Mouse (Mus musculus) lung, embryonic 14.5 days (tissue): ENCODE measurements around the gene Col23a1. TPM values are rescaled to one million over a fixed set of nuclear protein-coding genes. Genes with fewer than 3 reads are reported as not detected.

ENCODE experiments used
- ATAC-seq: fragments of 200-750 bp; cut with Nextera tagmentation; 2 replicates; pipeline ENCODE4 v1.8.0; 2017; ENCODE audit warnings: mild to moderate bottlenecking, moderate TSS enrichment, moderate library complexity; ENCODE audit not compliant: insufficient read depth
- DNase-seq: peaks from one replicate; pipeline ENCODE4 v3.0.0-alpha.2; 2015
- H3K27ac ChIP-seq: fragments of 300-500 bp; sonication (generic); 2 replicates; pipeline ENCODE4 v1.5.1; 2014; ENCODE audit warnings: low read depth, mild to moderate bottlenecking, moderate library complexity
- H3K27me3 ChIP-seq: fragments of 300-500 bp; sonication (generic); 2 replicates; pipeline ENCODE4 v1.6.1; 2014; ENCODE audit warnings: low read length, control low read depth; ENCODE audit not compliant: insufficient read depth
- H3K36me3 ChIP-seq: fragments of 300-500 bp; sonication (generic); 2 replicates; pipeline ENCODE4 v1.6.1; 2014; ENCODE audit warnings: control low read depth; ENCODE audit not compliant: insufficient read depth
- H3K4me1 ChIP-seq: fragments of 300-500 bp; sonication (generic); 2 replicates; pipeline ENCODE4 v1.6.1; 2014; ENCODE audit warnings: antibody characterized with exemption, control low read depth; ENCODE audit not compliant: insufficient read depth
- H3K4me2 ChIP-seq: fragments of 300-500 bp; sonication (generic); 2 replicates; pipeline ENCODE4 v1.6.1; 2014; ENCODE audit warnings: mild to moderate bottlenecking
- H3K4me3 ChIP-seq: fragments of 300-500 bp; sonication (generic); 2 replicates; pipeline ENCODE4 v1.5.1; 2014; ENCODE audit warnings: low read depth, low read length
- H3K9ac ChIP-seq: fragments of 300-500 bp; sonication (generic); 2 replicates; pipeline ENCODE4 v1.6.1; 2014
- H3K9me3 ChIP-seq: fragments of 300-500 bp; sonication (generic); 2 replicates; pipeline ENCODE4 v1.6.1; 2016; ENCODE audit warnings: low read depth, low read length, control low read depth
- CTCF ChIP-seq: IDR thresholded peaks from 2 replicates; pipeline ENCODE4 v1.5.1; 2016; ENCODE audit warnings: antibody characterized with exemption, low read depth
- WGBS: fragments of 180-500 bp; shearing (Covaris S2); extraction: QIAGEN DNeasy Blood & Tissue Kit; methylation state at CpG from one replicate; pipeline ENCODE4 v1.1.7; 2014; 5-methylcytosine and 5-hydroxymethylcytosine counted together
- polyA plus RNA-seq: library from polyadenylated mRNA; unstranded; fragments of >200 nt; fragmentation: Nextera tagmentation; extraction: Ambion mirVana; gene quantifications from 2 replicates; pipeline ENCODE4 v1.2.1, GENCODE M21; 2014

Gene Col23a1
- polyA plus RNA-seq, 1 experiment from 2014 or later: 29.4 TPM

GRCm38 (mm10) chr11:51328387-51328942 is 38.7 kb downstream of the Col23a1 start:
- H3K27me3 ChIP-seq: no peaks in the 10 kb centered on the region
- no peak overlapping the region for H3K27ac ChIP-seq
- H3K4me2 ChIP-seq: no peak overlapping the region
- 70% methylated on average over 12 of the region's 12 CpGs for WGBS
- DNase-seq (peak; percentile 25), ATAC-seq (no peak)
- H3K4me1 ChIP-seq: peaks cover 4% of the 10 kb centered on the region; the same call in 1 of the 2 replicates
- TF ChIP-seq CTCF: no peak
- no peak overlapping the region for H3K9ac ChIP-seq
- H3K9me3 ChIP-seq: no peaks in the 10 kb centered on the region
- H3K36me3 ChIP-seq: no peaks in the 10 kb centered on the region
- H3K4me3 ChIP-seq: no peak overlapping the region

GRCm38 (mm10) chr11:51329837-51330714 is 40.4 kb downstream of the Col23a1 start:
- Histone ChIP-seq H3K27me3 (no peaks in the 10 kb centered on the region), H3K36me3 (no peaks in the 10 kb centered on the region), H3K9me3 (no peaks in the 10 kb centered on the region), H3K9ac (no peak overlapping the region), H3K4me2 (no peak overlapping the region), H3K27ac (peak overlapping the region; percentile 12; the same call in 1 of the 2 replicates), H3K4me1 (peaks cover 4% of the 10 kb centered on the region; the same call in 1 of the 2 replicates), H3K4me3 (no peak overlapping the region)
- ATAC-seq (peak; percentile 47; the same call in 1 of the 2 replicates), DNase-seq (peak; percentile 74)
- 41% methylated on average over 11 of the region's 11 CpGs for WGBS
- no peak for TF ChIP-seq CTCF

- WGBS: 66% methylated on average over 5 of the region's 5 CpGs
- H3K4me1 ChIP-seq: peaks cover 8% of the 10 kb centered on the region
- H3K4me3 ChIP-seq: no peak overlapping the region
These were observed 44.3 kb downstream of the Col23a1 start for GRCm38 (mm10) chr11:51334017-51334416.

GRCm38 (mm10) chr11:51337585-51337984 is 47.9 kb downstream of the Col23a1 start:
- H3K27me3 ChIP-seq: no peaks in the 10 kb centered on the region
- no peak overlapping the region for H3K4me2 ChIP-seq
- H3K27ac ChIP-seq: no peak overlapping the region
- DNase-seq (no peak), ATAC-seq (no peak)
- TF ChIP-seq CTCF: no peak
- no peaks in the 10 kb centered on the region for H3K36me3 ChIP-seq
- H3K4me1 ChIP-seq: peaks cover 3% of the 10 kb centered on the region; the same call in 1 of the 2 replicates
- no peak overlapping the region for H3K9ac ChIP-seq
- 84% methylated on average over 6 of the region's 6 CpGs for WGBS
- H3K9me3 ChIP-seq: no peaks in the 10 kb centered on the region
- no peak overlapping the region for H3K4me3 ChIP-seq

More at GRCm38 (mm10) chr11:51334017-51334416, 44.3 kb downstream of the Col23a1 start:
- Histone ChIP-seq H3K27me3 (no peaks in the 10 kb centered on the region), H3K4me2 (no peak overlapping the region), H3K9me3 (no peaks in the 10 kb centered on the region), H3K36me3 (no peaks in the 10 kb centered on the region), H3K9ac (no peak overlapping the region), H3K27ac (no peak overlapping the region)
- ATAC-seq (no peak), DNase-seq (no peak)
- TF ChIP-seq CTCF: no peak

GRCm38 (mm10) chr11:51338416-51338815 is 48.7 kb downstream of the Col23a1 start:
- Histone ChIP-seq H3K9ac (no peak overlapping the region), H3K27ac (no peak overlapping the region), H3K4me2 (no peak overlapping the region), H3K4me3 (no peak overlapping the region), H3K27me3 (no peaks in the 10 kb centered on the region), H3K9me3 (no peaks in the 10 kb centered on the region), H3K36me3 (no peaks in the 10 kb centered on the region), H3K4me1 (peaks cover 3% of the 10 kb centered on the region; the same call in 1 of the 2 replicates)
- WGBS: 50% methylated on average over 7 of the region's 7 CpGs
- no peak for TF ChIP-seq CTCF
- ATAC-seq: no peak
- peak; percentile 45 for DNase-seq

GRCm38 (mm10) chr11:51341091-51341490 is 51.4 kb downstream of the Col23a1 start:
- DNase-seq: no peak
- no peaks in the 10 kb centered on the region for H3K36me3 ChIP-seq
- H3K9ac ChIP-seq: no peak overlapping the region
- WGBS: 45% methylated on average over 2 of the region's 2 CpGs
- no peak for ATAC-seq
- no peak for TF ChIP-seq CTCF
- H3K4me2 ChIP-seq: no peak overlapping the region
- peaks cover 3% of the 10 kb centered on the region; the same call in 1 of the 2 replicates for H3K4me1 ChIP-seq
- H3K27ac ChIP-seq: no peak overlapping the region
- no peaks in the 10 kb centered on the region for H3K9me3 ChIP-seq
- H3K4me3 ChIP-seq: no peak overlapping the region
- H3K27me3 ChIP-seq: no peaks in the 10 kb centered on the region

- H3K36me3 ChIP-seq: no peaks in the 10 kb centered on the region
- ATAC-seq: no peak
- no peak for DNase-seq
- no peak overlapping the region for H3K4me3 ChIP-seq
- H3K27ac ChIP-seq: no peak overlapping the region
- no peaks in the 10 kb centered on the region for H3K9me3 ChIP-seq
- no peak overlapping the region for H3K4me2 ChIP-seq
- TF ChIP-seq CTCF: no peak
- peaks cover 3% of the 10 kb centered on the region; the same call in 1 of the 2 replicates for H3K4me1 ChIP-seq
- H3K9ac ChIP-seq: no peak overlapping the region
- whole genome bisulfite sequencing: 85% methylated on average over 6 of the region's 6 CpGs
- no peaks in the 10 kb centered on the region for H3K27me3 ChIP-seq
These were observed 53.1 kb downstream of the Col23a1 start for GRCm38 (mm10) chr11:51342776-51343175.
